Mouse (Mus musculus): ENCODE measurements around the gene Ttc28. TPM values are rescaled to one million over a fixed set of nuclear protein-coding genes. Genes with fewer than 3 reads are reported as not detected.

Ttc28 gene
- polyA plus RNA-seq, 1 experiment from 2014 or later, result 9.0 TPM

GRCm38 (mm10) chr5:111113183-111113582 is 233.6 kb downstream of the Ttc28 start:
- 48% methylated on average over 7 of the region's 7 CpGs for WGBS
- Histone ChIP-seq H3K36me3 (ENCODE audit: control insufficient read depth, insufficient read depth, low read length) (no peaks in the 10 kb centered on the region), H3K4me3 (replicated peaks; ENCODE audit: low read length) (no peak overlapping the region), H3K4me2 (ENCODE audit: low read depth, low read length) (no peak overlapping the region), H3K27ac (ENCODE audit: low read length) (no peak overlapping the region), H3K27me3 (ENCODE audit: control insufficient read depth, insufficient read depth, low read length) (no peaks in the 10 kb centered on the region), H3K9ac (ENCODE audit: low read length) (no peak overlapping the region), H3K9me3 (replicated peaks; ENCODE audit: control insufficient read depth, low read length) (no peaks in the 10 kb centered on the region), H3K4me1 (ENCODE audit: control insufficient read depth, insufficient read depth, low read length) (peaks cover 3% of the 10 kb centered on the region; the same call in 1 of the 2 replicates)
- no peak for ATAC-seq (ENCODE audit: insufficient read depth, low FRiP score)

DNA sequence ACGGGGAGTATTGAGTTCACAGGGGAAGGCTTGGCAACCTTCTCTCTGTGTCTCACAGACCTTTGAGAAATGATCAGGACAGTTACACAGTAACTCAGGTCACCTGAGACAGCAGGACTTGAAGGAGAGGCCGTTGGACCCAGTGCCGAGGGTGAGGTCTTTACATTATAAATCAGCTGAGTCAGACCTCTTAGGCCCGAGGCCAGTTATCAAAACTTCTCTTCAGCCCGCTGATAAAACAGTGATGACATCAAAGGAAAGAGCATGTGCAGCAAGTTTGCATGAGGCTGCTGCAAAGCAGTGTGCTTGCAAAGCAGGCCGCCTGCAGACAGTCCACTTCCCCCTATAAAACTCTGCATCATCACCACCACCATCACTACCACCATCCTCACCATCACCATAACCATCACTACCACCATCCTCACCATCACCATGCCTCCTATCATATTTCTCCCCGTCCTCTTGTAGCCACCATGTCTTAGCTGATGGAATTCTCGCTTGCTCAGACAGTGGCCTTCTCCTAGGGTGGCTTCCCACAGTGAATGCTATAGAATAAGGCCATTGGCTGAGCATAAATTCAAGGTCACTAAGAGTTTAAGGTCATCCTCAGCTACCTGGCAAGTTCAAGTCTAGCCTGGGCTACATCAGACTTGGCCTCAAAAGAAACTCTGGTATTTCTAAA is 234.2 kb downstream of the Ttc28 start:
- no peak overlapping the region for H3K4me3 ChIP-seq (replicated peaks; ENCODE audit: low read length)
- H3K4me1 ChIP-seq (ENCODE audit: control insufficient read depth, insufficient read depth, low read length), result peaks cover 3% of the 10 kb centered on the region; the same call in 1 of the 2 replicates
- no peaks in the 10 kb centered on the region for H3K27me3 ChIP-seq (ENCODE audit: control insufficient read depth, insufficient read depth, low read length)
- ATAC-seq (ENCODE audit: insufficient read depth, low FRiP score), result 0 out of 2 replicates have a peak, but pooled peaks have one; percentile 37
- H3K4me2 ChIP-seq (ENCODE audit: low read depth, low read length), result no peak overlapping the region
- H3K27ac ChIP-seq (ENCODE audit: low read length), result no peak overlapping the region
- WGBS, result 46% methylated on average over 8 of the region's 8 CpGs
- H3K9ac ChIP-seq (ENCODE audit: low read length), result no peak overlapping the region
- H3K36me3 ChIP-seq (ENCODE audit: control insufficient read depth, insufficient read depth, low read length), result no peaks in the 10 kb centered on the region
- no peaks in the 10 kb centered on the region for H3K9me3 ChIP-seq (replicated peaks; ENCODE audit: control insufficient read depth, low read length)

DNA sequence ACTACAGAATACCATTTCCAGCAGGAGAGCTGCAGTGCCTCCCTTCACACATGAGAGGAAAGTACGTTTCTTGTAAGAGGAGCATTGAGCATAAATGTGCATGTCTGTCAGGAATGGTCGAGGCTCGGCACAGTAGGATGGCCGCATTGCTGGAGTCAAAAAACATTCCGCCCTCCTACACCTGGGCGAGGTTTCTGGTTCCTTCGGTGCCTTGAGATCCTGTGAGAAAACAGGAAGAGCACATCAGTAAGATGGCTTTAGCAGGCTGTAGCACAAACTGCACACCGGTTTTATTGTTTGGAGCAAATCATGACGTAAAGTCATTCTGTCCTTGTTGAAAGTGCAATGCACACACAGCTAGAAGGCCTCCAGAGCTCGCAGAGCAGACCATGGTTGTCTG is 235.0 kb downstream of the Ttc28 start:
- H3K9me3 ChIP-seq (replicated peaks; ENCODE audit: control insufficient read depth, low read length), result no peaks in the 10 kb centered on the region
- no peak for ATAC-seq (ENCODE audit: insufficient read depth, low FRiP score)
- H3K36me3 ChIP-seq (ENCODE audit: control insufficient read depth, insufficient read depth, low read length), result no peaks in the 10 kb centered on the region
- H3K4me2 ChIP-seq (ENCODE audit: low read depth, low read length), result no peak overlapping the region
- H3K27me3 ChIP-seq (ENCODE audit: control insufficient read depth, insufficient read depth, low read length), result no peaks in the 10 kb centered on the region
- H3K27ac ChIP-seq (ENCODE audit: low read length), result no peak overlapping the region
- H3K4me3 ChIP-seq (replicated peaks; ENCODE audit: low read length), result no peak overlapping the region
- peaks cover 3% of the 10 kb centered on the region; the same call in 1 of the 2 replicates for H3K4me1 ChIP-seq (ENCODE audit: control insufficient read depth, insufficient read depth, low read length)
- no peak overlapping the region for H3K9ac ChIP-seq (ENCODE audit: low read length)
- WGBS, result 76% methylated on average over 10 of the region's 10 CpGs

GRCm38 (mm10) chr5:111115519-111116350 is 236.1 kb downstream of the Ttc28 start:
- no peaks in the 10 kb centered on the region for H3K27me3 ChIP-seq (ENCODE audit: control insufficient read depth, insufficient read depth, low read length)
- H3K4me3 ChIP-seq (replicated peaks; ENCODE audit: low read length), result no peak overlapping the region
- H3K4me1 ChIP-seq (ENCODE audit: control insufficient read depth, insufficient read depth, low read length), result peaks cover 3% of the 10 kb centered on the region; the same call in 1 of the 2 replicates
- 54% methylated on average over 15 of the region's 15 CpGs for WGBS
- H3K27ac ChIP-seq (ENCODE audit: low read length), result 0 out of 2 replicates have a peak overlapping the region, but pooled peaks have one; percentile 0
- 0 out of 2 replicates have a peak, but pooled peaks have one; percentile 22 for ATAC-seq (ENCODE audit: insufficient read depth, low FRiP score)
- no peaks in the 10 kb centered on the region for H3K36me3 ChIP-seq (ENCODE audit: control insufficient read depth, insufficient read depth, low read length)
- H3K4me2 ChIP-seq (ENCODE audit: low read depth, low read length), result no peak overlapping the region
- no peak overlapping the region for H3K9ac ChIP-seq (ENCODE audit: low read length)
- no peaks in the 10 kb centered on the region for H3K9me3 ChIP-seq (replicated peaks; ENCODE audit: control insufficient read depth, low read length)

DNA sequence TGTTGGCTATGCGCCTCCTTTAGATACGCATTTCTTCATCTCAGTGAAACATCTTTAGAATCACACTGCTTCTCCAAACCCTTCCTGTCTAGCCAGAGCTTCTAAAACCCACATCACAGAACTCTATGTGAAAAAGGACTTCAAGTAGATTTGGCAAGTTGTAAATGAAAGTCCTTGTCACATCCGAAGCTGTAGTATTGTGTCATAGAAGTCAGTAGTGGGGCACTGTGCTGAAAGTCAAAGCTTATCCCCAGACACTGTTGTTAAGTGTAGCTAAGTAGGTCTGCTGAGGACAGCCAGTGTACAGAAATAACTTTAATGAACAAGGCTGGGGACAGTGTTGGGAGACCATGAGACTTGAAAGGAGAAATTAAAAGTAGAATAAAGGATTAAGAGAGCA is 240.2 kb downstream of the Ttc28 start:
- Histone ChIP-seq H3K36me3 (ENCODE audit: control insufficient read depth, insufficient read depth, low read length) (no peaks in the 10 kb centered on the region), H3K9ac (ENCODE audit: low read length) (no peak overlapping the region), H3K4me2 (ENCODE audit: low read depth, low read length) (no peak overlapping the region), H3K9me3 (replicated peaks; ENCODE audit: control insufficient read depth, low read length) (no peaks in the 10 kb centered on the region), H3K27me3 (ENCODE audit: control insufficient read depth, insufficient read depth, low read length) (no peaks in the 10 kb centered on the region), H3K4me3 (replicated peaks; ENCODE audit: low read length) (no peak overlapping the region), H3K4me1 (ENCODE audit: control insufficient read depth, insufficient read depth, low read length) (peaks cover 8% of the 10 kb centered on the region), H3K27ac (ENCODE audit: low read length) (no peak overlapping the region)
- 79% methylated on average over 3 of the region's 3 CpGs for WGBS
- no peak for ATAC-seq (ENCODE audit: insufficient read depth, low FRiP score)

DNA sequence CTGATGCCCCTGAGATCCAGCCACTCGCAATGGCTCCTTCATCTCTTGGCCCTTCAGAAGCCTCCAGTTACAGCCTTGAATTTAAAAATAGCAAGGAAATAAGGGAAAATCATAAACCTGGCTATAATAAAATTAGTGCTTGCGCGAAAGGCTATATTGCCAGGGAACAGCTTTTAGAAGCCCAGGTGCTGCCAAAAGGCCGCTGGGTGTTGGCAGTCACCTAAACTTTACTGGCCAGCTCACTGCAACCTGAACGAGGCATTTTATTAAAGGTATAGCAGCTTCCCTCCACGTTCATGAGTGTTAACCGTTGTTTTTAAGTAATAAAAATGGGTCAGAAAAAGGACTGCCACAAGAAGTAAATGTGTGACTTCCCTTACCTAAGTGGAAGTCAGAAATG is 240.7 kb downstream of the Ttc28 start:
- Histone ChIP-seq H3K9me3 (replicated peaks; ENCODE audit: control insufficient read depth, low read length) (no peaks in the 10 kb centered on the region), H3K4me1 (ENCODE audit: control insufficient read depth, insufficient read depth, low read length) (peaks cover 6% of the 10 kb centered on the region), H3K4me3 (replicated peaks; ENCODE audit: low read length) (no peak overlapping the region), H3K4me2 (ENCODE audit: low read depth, low read length) (no peak overlapping the region), H3K9ac (ENCODE audit: low read length) (no peak overlapping the region), H3K27ac (ENCODE audit: low read length) (no peak overlapping the region), H3K36me3 (ENCODE audit: control insufficient read depth, insufficient read depth, low read length) (no peaks in the 10 kb centered on the region), H3K27me3 (ENCODE audit: control insufficient read depth, insufficient read depth, low read length) (no peaks in the 10 kb centered on the region)
- 86% methylated on average over 7 of the region's 7 CpGs for WGBS
- ATAC-seq (ENCODE audit: insufficient read depth, low FRiP score), result no peak

GRCm38 (mm10) chr5:111120705-111121420 is 241.3 kb downstream of the Ttc28 start:
- H3K27me3 ChIP-seq (ENCODE audit: control insufficient read depth, insufficient read depth, low read length), result no peaks in the 10 kb centered on the region
- no peaks in the 10 kb centered on the region for H3K36me3 ChIP-seq (ENCODE audit: control insufficient read depth, insufficient read depth, low read length)
- 51% methylated on average over 10 of the region's 10 CpGs for WGBS
- no peaks in the 10 kb centered on the region for H3K9me3 ChIP-seq (replicated peaks; ENCODE audit: control insufficient read depth, low read length)
- ATAC-seq (ENCODE audit: insufficient read depth, low FRiP score), result no peak
- no peak overlapping the region for H3K27ac ChIP-seq (ENCODE audit: low read length)
- H3K4me1 ChIP-seq (ENCODE audit: control insufficient read depth, insufficient read depth, low read length), result peaks cover 6% of the 10 kb centered on the region
- no peak overlapping the region for H3K9ac ChIP-seq (ENCODE audit: low read length)
- no peak overlapping the region for H3K4me3 ChIP-seq (replicated peaks; ENCODE audit: low read length)
- H3K4me2 ChIP-seq (ENCODE audit: low read depth, low read length), result no peak overlapping the region

DNA sequence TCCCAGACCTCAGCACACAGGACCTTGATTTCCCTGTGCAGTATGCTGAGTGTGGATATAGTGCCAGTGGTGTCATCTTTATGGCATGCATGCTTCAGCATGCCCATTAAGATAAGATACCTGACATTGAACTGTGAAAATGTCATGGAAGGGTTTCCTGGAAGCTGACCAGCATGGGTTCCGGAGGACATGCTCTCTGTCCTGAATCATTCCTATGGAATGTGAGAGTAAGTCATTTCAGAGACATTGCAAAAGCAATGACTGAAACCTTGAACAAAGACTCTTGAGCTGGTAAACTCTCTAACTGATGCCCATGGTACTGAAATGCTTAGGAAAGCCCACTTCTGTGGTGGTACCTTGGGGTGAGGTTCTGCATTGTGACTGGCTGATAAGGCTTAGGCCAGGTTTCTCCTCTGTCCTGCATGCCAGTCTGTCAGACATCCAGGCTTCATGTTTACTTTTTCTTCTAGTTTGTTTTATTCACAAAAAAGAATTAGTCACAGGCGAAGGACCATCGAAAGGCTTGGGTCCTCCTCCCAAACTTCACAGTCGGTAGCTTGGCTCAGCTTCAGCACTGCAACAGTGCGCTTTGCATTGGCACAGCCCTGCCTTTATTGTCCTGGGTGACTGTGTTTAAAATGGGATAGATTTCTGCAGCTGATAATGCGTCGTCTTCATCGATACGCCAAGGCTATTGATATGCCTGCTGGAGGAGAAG is 242.9 kb downstream of the Ttc28 start:
- Histone ChIP-seq H3K27ac (ENCODE audit: low read length) (no peak overlapping the region), H3K27me3 (ENCODE audit: control insufficient read depth, insufficient read depth, low read length) (no peaks in the 10 kb centered on the region), H3K4me2 (ENCODE audit: low read depth, low read length) (no peak overlapping the region), H3K9me3 (replicated peaks; ENCODE audit: control insufficient read depth, low read length) (no peaks in the 10 kb centered on the region), H3K9ac (ENCODE audit: low read length) (no peak overlapping the region), H3K36me3 (ENCODE audit: control insufficient read depth, insufficient read depth, low read length) (no peaks in the 10 kb centered on the region), H3K4me1 (ENCODE audit: control insufficient read depth, insufficient read depth, low read length) (peaks cover 6% of the 10 kb centered on the region), H3K4me3 (replicated peaks; ENCODE audit: low read length) (no peak overlapping the region)
- WGBS, result 53% methylated on average over 9 of the region's 9 CpGs
- ATAC-seq (ENCODE audit: insufficient read depth, low FRiP score), result no peak
